Mouse (Mus musculus): ENCODE results near the gene Nxpe3.

DNA sequence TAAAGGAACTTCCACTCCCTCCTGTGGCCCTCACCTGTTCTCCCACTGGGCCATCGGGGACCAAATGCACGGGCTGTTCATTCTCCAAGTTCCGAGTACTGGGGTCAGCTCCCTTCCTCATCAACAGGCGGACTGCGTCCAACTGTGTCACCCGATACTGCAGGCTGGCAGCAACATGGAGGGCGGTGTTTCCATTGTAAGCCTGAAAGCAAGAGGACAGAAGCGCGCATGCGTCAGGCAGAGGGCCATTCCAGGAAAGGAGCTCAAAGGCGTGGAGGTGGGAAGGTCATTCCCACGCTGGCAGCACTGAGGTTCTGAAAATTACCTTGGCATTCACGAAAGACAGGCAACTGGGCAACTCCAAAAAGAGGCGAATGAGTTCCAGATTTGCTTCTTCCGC lies 81.2 kb downstream of the Nxpe3 start:
- TF ChIP-seq CTCF (IDR thresholded peaks at IDR 0.05 in 2 of 3, conservative IDR thresholded peaks at IDR 0.05 in 1 of 3; ENCODE audit: control insufficient read depth in 1 of 3, insufficient read depth in 1 of 3, low read depth in 2 of 3, low read length in 3 of 3, poor library complexity in 1 of 3, severe bottlenecking in 1 of 3), result no peak
- no peak for TF ChIP-seq POLR2A (IDR thresholded peaks at IDR 0.05; ENCODE audit: control insufficient read depth in 1 of 2, insufficient read depth in 1 of 2, low read depth in 1 of 2, low read length in 2 of 2, poor library complexity in 1 of 2)
- no peak for TF ChIP-seq MAX (IDR thresholded peaks at IDR 0.05; ENCODE audit: low read length)
- TF ChIP-seq E2F4 (IDR thresholded peaks at IDR 0.05; ENCODE audit: borderline replicate concordance, low read depth, low read length), result no peak
- TF ChIP-seq EP300 (IDR thresholded peaks at IDR 0.05; ENCODE audit: low read depth in 1 of 2, low read length in 2 of 2), result no peak
- TF ChIP-seq POLR2AphosphoS2 (IDR thresholded peaks at IDR 0.05; ENCODE audit: low read length), result no peak
- TF ChIP-seq CHD2 (IDR thresholded peaks at IDR 0.05; ENCODE audit: low read length), result no peak
- no peak for TF ChIP-seq ZC3H11A (IDR thresholded peaks at IDR 0.05; ENCODE audit: low read depth, low read length)
- no peak for TF ChIP-seq USF1 (IDR thresholded peaks at IDR 0.05; ENCODE audit: low read depth, low read length)
- TF ChIP-seq MYC (IDR thresholded peaks at IDR 0.05; ENCODE audit: low read depth, low read length), result no peak
- TF ChIP-seq USF2 (IDR thresholded peaks at IDR 0.05; ENCODE audit: borderline replicate concordance in 1 of 2, insufficient read depth in 1 of 2, low read depth in 1 of 2, low read length in 2 of 2), result no peak
- TF ChIP-seq ETS1 (IDR thresholded peaks at IDR 0.05; ENCODE audit: low read depth, low read length), result no peak
- TF ChIP-seq SMC3 (IDR thresholded peaks at IDR 0.05; ENCODE audit: low read depth, low read length), result no peak
